Mouse (Mus musculus) kidney, postnatal 14 days (tissue): ENCODE measurements at regions not wholly inside any gene's neighbourhood (a gene's known extent, or its start where the extent isn't known, plus 50 kb on each side); places are given as distances from the start of the nearest gene placed in this dataset.

Source experiments
- DNase-seq: peaks from one replicate; pipeline ENCODE4 v3.0.0; 2022; ENCODE audit warnings: mixed read lengths

DNA sequence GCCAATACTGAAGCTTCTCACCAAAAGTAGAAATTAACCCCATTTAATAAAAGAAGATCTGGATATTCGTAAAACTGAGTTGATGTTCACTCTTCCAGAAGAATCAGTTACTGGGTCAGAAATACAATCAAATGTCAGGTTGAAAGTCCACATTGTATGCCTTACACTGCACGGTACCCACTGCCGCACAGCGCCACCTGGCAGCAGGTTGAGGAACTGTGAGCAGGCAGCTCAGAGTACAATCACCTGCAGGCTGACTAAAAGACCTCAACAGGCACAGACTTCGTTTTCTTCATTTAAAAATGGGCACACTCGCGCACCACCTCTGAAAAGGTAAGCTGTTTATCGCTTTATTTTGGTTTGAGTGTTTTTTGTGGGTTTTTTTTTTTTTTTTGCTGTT, 341.8 kb upstream of the Mms22l start:
- DNase-seq, result peak; percentile 50

DNA sequence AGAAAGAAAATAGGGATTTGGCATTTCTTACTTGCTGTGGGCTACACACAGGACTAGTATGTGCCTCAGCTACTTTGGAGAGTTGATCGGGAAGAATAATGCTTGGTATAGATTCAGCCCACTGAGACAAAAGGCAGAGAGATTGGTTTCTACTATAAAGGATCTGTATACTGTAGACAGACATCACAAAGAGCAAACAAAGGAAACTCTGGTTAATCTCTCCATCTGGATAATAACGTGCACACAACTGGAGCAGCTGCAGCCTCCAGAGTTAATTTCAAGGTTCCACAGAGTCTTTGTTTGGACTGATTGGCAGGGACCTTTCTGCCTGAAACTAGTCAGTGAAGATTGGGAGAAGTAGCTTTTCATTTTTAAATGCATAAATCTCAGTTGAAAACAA, 322.5 kb upstream of the Mms22l start:
- no peak for DNase-seq

DNA sequence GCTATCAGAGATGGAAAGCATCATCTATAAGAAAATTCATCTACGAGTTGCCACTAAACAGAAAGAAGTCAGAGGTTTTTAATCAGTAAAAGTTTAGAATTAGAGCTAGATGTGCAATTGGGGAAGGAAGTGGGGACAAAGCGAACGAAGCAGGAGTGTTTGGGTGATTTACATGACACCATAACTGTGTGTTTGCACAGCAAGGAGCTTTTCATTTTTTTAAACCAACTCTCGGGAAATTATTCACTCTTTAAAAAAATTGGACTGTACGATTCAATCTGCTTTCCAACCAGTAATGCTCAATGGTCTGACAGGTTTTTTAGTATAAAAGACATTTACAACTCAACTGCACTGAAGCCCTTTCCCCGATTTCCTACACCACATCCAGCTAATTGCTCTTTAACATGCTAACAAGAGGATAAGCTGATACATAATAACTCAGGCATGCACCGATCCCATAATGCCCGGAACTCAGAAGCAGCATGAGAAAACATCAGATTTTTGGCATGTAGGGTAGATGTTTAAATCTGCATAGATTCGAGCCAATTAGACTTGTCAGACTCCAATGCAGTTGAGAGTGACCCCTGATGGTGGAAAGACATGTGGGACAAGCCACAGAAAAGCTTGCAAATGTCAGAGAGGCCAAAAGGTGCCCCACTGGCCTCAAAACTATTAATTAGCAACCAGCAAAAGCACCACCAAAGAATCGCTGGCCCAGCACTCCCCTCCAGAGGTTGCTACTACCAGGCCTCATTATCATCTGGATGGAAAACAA, 282.8 kb upstream of the Mms22l start:
- no peak for DNase-seq

DNA sequence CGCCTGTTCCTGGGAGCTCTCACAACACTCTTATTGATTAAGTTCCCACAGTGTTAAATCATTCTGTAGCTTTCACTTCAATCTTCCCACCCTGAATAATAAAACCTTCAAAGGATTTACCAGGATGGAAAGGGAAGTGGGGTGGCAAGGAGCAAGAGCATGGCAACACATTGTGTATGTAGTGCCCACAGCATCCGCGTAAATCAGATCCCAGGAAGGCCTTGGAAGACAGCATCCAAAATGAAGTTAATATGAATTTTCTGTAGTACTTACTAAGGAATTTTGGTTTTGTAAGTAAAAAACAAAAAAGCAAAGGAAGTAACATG, 282.3 kb upstream of the Mms22l start:
- no peak for DNase-seq

DNA sequence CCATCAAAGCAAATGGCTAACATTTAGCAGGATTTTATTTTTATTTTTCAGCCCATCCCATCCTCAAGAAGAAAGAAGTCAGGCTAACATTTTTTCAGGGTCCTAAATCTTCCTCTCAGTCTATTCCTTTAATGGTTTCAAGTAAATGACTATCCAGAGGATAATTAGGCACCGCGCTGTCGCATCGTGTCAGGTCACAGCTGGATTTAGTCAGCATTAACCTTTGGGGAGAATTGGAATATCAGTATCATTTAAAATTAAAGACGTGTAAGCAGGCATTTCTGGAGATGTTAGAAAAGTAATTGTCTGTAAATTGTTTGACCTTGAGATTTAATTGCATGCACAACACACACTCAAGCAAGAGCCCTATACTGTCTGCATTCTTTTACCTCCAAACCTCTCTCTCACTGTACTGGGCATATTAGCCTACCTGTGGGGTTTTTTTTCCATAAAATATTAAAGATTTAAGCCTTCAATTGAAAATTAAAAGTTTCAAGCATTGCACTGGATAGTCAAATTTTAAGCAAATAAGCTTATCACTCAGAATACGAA, 277.8 kb upstream of the Mms22l start:
- no peak for DNase-seq

DNA sequence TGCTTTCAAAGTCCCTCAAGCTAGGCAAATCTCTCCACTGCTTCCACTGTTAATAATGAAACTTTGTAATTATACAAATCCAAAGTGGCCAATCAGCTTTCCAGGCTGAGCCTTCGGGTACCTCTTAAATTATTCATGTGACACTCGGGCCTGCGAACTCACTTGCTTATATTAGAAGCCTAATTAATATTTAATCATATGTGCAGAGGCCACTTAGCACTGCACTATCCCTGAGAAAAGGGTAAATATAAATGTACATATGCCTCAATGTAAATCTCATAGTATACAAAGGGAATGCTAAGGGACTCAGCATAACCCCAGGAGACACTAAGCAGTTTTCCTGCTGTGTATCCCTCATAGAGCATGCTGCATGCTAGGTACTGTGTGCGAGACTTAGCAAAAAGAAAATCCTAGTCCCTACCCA, 277.2 kb upstream of the Mms22l start:
- DNase-seq, result no peak

DNA sequence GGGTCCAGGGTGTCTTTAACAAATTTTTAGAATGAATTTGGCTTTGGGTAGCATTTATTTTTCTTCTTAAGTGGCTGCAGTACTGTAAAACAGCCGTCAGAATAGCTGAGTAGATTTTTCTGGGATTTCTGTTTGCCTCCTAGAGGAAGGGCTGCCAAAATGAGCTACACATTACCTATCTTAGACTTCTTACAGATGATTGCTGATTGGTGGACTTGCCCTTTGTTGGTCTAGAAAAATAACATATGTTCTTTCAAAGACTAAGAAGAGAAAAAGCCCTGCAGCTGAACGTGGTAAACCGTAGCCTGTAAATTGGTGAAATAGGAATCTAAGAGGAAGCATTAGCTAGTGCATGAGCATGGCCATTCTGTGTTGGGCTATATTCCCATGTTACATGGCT, 276.7 kb upstream of the Mms22l start:
- no peak for DNase-seq

DNA sequence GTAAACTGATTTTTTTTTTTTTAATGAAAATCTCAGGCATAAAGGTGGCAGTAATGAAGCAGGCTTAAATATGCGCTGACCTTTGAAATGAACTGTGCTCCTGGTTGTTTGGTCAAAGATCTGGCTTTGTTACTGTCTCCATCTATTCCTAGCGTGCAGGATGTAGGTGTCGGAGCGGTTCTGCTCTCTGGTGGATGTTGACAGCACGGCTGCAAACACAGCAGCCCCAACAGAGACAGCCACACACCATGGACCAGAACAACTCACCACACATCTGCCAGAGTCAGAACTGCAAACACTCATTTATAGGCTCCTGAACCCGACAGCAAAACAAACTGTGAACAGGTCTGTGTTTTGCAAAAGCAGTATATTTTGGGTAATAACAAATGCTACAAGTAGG, 251.1 kb upstream of the Mms22l start:
- DNase-seq, result no peak

DNA sequence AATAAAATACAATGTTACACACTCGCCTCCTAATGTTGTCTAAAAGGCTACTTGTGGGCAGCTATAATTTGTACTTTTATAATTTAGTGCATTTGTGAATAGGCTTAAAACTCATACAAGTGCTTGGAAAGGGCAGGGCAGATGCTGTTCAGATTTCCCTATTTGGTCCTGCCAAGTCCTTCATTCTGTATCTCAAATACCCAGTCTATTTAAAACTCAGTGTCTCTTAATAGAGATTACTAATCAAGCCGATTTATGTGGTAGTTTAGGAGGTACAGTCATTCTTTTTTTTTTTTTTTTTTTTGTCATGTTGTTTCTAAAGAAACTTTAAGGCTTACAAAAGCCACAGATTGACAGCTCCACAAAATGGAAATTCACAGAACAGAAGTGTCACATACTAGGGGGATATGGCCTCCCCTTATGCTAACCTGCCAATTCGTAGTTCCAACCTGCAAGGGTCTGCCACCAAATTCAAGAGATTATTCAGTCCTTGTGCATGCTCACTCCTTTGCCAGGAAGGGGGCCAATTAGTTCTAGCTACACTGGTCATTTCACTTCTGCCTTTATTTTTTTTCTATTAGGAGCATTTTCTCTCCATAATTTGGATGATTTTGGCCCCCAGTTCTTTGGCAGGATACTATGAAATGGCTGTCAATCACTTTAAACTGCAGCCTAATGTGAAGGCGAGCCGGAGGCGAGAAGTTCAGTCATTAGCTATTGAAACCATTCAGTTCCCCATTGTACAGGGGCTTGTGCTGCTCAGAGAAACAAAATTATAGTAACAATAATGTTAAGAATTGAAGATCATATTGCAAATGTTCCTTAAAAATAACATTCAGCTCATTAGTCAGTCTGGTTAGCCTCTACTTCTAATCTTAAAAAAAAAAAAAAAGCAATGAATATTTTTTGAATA, 247.9 kb upstream of the Mms22l start:
- DNase-seq, result no peak

DNA sequence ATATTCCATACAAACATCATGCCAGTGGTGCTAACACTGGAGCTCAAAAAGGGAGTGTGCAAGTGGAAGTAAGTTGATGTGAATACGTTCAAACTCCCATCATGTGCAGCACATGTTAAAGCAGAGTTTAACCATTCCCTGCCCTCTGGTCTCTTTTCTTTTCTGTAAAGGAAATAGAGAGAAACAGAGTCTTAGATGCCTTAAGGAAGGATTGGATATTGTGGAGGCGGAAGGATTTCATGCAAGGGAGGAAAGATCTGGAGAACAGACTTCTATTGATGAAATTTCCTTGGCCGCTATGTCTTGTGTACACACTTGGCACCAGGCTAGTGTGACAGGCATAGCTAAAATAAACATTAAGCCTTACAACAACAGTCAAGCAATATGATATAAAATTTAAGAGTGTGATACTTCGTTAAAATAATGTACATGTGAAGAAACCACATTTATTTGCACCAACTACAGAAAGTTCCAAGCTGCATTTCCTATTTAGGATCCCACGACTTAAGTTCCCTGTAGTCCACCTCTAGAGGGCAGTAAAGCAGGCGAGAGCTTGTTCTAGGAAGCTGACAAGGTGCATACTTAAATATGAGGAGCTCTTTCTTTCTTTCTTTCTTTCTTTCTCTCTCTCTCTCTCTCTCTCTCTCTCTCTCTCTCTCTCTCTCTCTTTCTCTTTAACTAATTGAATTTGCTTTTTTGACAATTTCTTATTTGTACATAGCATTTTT, 246.8 kb upstream of the Mms22l start:
- DNase-seq, result peak; percentile 10

DNA sequence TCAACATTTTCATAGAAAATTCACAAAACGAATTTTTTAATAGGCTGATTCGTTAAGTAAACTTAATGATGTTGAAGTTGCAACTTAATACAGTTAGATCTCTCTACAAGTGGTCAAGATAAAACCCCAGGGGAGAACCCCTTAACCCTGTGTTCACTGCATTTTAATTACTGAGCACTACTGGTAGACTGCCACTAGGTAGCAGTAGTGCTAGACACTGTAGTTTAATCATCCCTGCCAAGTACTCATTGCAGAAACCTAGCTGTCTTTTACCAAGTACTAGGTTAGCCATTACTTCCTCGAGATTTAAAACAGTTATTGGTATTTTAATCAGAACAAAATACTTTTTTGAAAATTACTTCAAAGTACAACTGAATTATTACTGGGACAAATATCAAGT, 218.1 kb upstream of the Mms22l start:
- no peak for DNase-seq
